Mouse (Mus musculus) C2C12 (cell line): ENCODE data around the gene Slc12a8.

ENCODE experiments used
- CEBPB ChIP-seq: IDR thresholded peaks from one replicate; pipeline ENCODE4 v1.6.1; 2011; ENCODE audit warnings: low read depth, mild to moderate bottlenecking, control low read depth, moderate library complexity
- CTCF ChIP-seq: IDR thresholded peaks from one replicate; pipeline ENCODE4 v1.5.1; 2011; ENCODE audit not compliant: control insufficient read depth, insufficient read depth, insufficient read length
- MAX ChIP-seq: IDR thresholded peaks from one replicate; pipeline ENCODE4 v1.6.1; 2011; ENCODE audit warnings: mild to moderate bottlenecking, control low read depth
- MYOG ChIP-seq: IDR thresholded peaks from one replicate; pipeline ENCODE4 v1.6.1; 2011; ENCODE audit not compliant: control insufficient read depth, insufficient read length; ENCODE audit errors: extremely low read depth
- USF1 ChIP-seq: IDR thresholded peaks from one replicate; pipeline ENCODE4 v1.6.1; 2011; ENCODE audit warnings: low read depth, mild to moderate bottlenecking, control low read depth, moderate library complexity

GRCm38 (mm10) chr16:33700584-33700983 is 183.5 kb downstream of the Slc12a8 start:
- TF ChIP-seq CTCF (no peak), MAX (no peak), USF1 (no peak), CEBPB (no peak), MYOG (no peak)
